Mouse (Mus musculus) lung, adult 2 months (tissue): ENCODE measurements around the gene Shroom3.

Source experiments
- CTCF ChIP-seq: fragments of 200-500 bp; IDR thresholded peaks from 2 replicates; pipeline ENCODE4 v1.5.1; 2011; ENCODE audit warnings: mild to moderate bottlenecking, low read length, control low read depth; ENCODE audit not compliant: insufficient read depth
- POLR2A ChIP-seq: fragments of 200-500 bp; IDR thresholded peaks from 2 replicates; pipeline ENCODE4 v1.6.1; 2011; ENCODE audit warnings: low read depth, mild to moderate bottlenecking, control low read depth, low read length, borderline replicate concordance; ENCODE audit errors: extremely low read depth

DNA sequence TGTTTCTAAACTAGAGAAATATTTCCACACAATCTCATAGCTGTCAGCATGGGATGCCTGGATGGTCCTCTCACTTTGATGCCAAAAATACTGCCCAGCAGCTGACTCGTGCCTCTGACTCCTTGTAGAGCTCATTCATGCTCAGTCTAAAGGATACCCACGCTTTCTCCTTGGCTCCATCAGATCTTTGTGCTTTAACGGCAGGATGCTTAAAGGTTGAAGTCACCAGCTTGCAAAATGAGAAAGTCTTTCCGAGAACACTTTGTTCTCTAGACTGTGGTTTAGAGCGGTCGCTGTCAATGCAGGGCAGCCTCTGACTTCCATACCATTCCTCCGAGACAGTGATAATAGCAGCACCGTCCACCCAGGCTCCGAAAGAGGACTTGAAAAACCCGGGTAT is 249.8 kb downstream of the Shroom3 start:
- TF ChIP-seq CTCF = no peak
- TF ChIP-seq POLR2A = no peak
